Mouse (Mus musculus) gastrocnemius, postnatal 10 days (tissue): Measurements from ENCODE around the gene Cadps2. TPM values are rescaled to one million over a fixed set of nuclear protein-coding genes. Genes with fewer than 3 reads are reported as not detected.

Source experiments
- DNase-seq: peaks from one replicate; pipeline ENCODE4 v3.0.0; 2021; ENCODE audit warnings: mixed read lengths
- long read RNA-seq, 2 experiments: library from polyadenylated mRNA; stranded (forward); transcript quantifications; one replicate each; pipeline ENCODE4 v2.0.0; 2021
- total RNA-seq, 2 experiments: library from RNA; stranded (reverse); gene quantifications; 2 replicates each; pipeline ENCODE4 v1.2.3; 2021

Cadps2 gene
- 1 to 10 TPM in 1 of 2 experiments, under 1 TPM in 1; 0.93 to 1.3 TPM for total RNA-seq
- long read RNA-seq, experiment 1: 0 reads
- long read RNA-seq, experiment 2: 0 reads

- peak; percentile 53 for DNase-seq
Measured at GRCm38 (mm10) chr6:23839009-23839811, at the start of gene Cadps2. Cadps2 (minus strand) TSS chr6:23839421.

- DNase-seq: peak; percentile 2
Measured at GRCm38 (mm10) chr6:23886418-23886817, 47.2 kb upstream of the Cadps2 start.

GRCm38 (mm10) chr6:23876765-23877408, 37.7 kb upstream of the Cadps2 start:
- DNase-seq: no peak

- DNase-seq: no peak
Measured at GRCm38 (mm10) chr6:23876363-23876762, 37.1 kb upstream of the Cadps2 start.

GRCm38 (mm10) chr6:23873812-23874211, 34.6 kb upstream of the Cadps2 start:
- no peak for DNase-seq

- DNase-seq: no peak
Measured at GRCm38 (mm10) chr6:23873231-23873630, 34.0 kb upstream of the Cadps2 start.

GRCm38 (mm10) chr6:23869971-23870370, 30.8 kb upstream of the Cadps2 start:
- DNase-seq: no peak

- DNase-seq: no peak
Measured at GRCm38 (mm10) chr6:23866298-23866697, 27.1 kb upstream of the Cadps2 start.

GRCm38 (mm10) chr6:23853464-23853863, 14.2 kb upstream of the Cadps2 start:
- no peak for DNase-seq

GRCm38 (mm10) chr6:23840001-23840400, 780 bp upstream of the Cadps2 start:
- DNase-seq: peak; percentile 5

GRCm38 (mm10) chr6:23838401-23839008, 716 bp downstream of the Cadps2 start:
- peak; percentile 7 for DNase-seq

GRCm38 (mm10) chr6:23837631-23838030, 1.6 kb downstream of the Cadps2 start:
- no peak for DNase-seq

- no peak for DNase-seq
Measured at GRCm38 (mm10) chr6:23837127-23837526, 2.1 kb downstream of the Cadps2 start.

GRCm38 (mm10) chr6:23836694-23837093, 2.5 kb downstream of the Cadps2 start:
- no peak for DNase-seq

GRCm38 (mm10) chr6:23835552-23835951, 3.7 kb downstream of the Cadps2 start:
- DNase-seq: no peak

- DNase-seq: no peak
Measured at GRCm38 (mm10) chr6:23830741-23831140, 8.5 kb downstream of the Cadps2 start.

- DNase-seq: no peak
Measured at GRCm38 (mm10) chr6:23829338-23829737, 9.9 kb downstream of the Cadps2 start.

- DNase-seq: no peak
Measured at GRCm38 (mm10) chr6:23821819-23822218, 17.4 kb downstream of the Cadps2 start.

- no peak for DNase-seq
Measured at GRCm38 (mm10) chr6:23810087-23810486, 29.1 kb downstream of the Cadps2 start.

- DNase-seq: no peak
Measured at GRCm38 (mm10) chr6:23809344-23809743, 29.9 kb downstream of the Cadps2 start.

- DNase-seq: no peak
Measured at GRCm38 (mm10) chr6:23805333-23805732, 33.9 kb downstream of the Cadps2 start.

GRCm38 (mm10) chr6:23791822-23792221, 47.4 kb downstream of the Cadps2 start:
- DNase-seq: no peak

GRCm38 (mm10) chr6:23777641-23778040, 61.6 kb downstream of the Cadps2 start:
- no peak for DNase-seq
